Mouse (Mus musculus): ENCODE measurements around the gene Crocc. TPM values are rescaled to one million over a fixed set of nuclear protein-coding genes. Genes with fewer than 3 reads are reported as not detected.

Crocc gene
- total and polyA plus RNA-seq, 2 experiments from 2014 or later = 4.2 to 22.0 TPM

GRCm38 (mm10) chr4:140984544-140984943 is 75.8 kb downstream of the Crocc start:
- no peak overlapping the region for H3K4me3 ChIP-seq (ENCODE audit: low read depth, low read length)
- ATAC-seq (ENCODE audit: low FRiP score) (no peak), DNase-seq (ENCODE audit: low spot score) (no peak)
- H3K36me3 ChIP-seq (ENCODE audit: insufficient read depth, low read length) = peaks cover 8% of the 10 kb centered on the region; the same call in 1 of the 2 replicates
- H3K4me2 ChIP-seq (ENCODE audit: low read depth, low read length, poor library complexity, severe bottlenecking) = no peak overlapping the region
- 92% methylated on average over 6 of the region's 6 CpGs for WGBS
- H3K27ac ChIP-seq (ENCODE audit: low read depth, low read length) = no peak overlapping the region
- no peak for TF ChIP-seq CTCF (IDR thresholded peaks at IDR 0.05)
- H3K9me3 ChIP-seq (ENCODE audit: low read length) = no peaks in the 10 kb centered on the region
- H3K4me1 ChIP-seq (ENCODE audit: insufficient read depth, low read length) = peaks cover 6% of the 10 kb centered on the region; the same call in 1 of the 2 replicates
- no peaks in the 10 kb centered on the region for H3K27me3 ChIP-seq (ENCODE audit: insufficient read depth, low read length)
- no peak overlapping the region for H3K9ac ChIP-seq (replicated peaks; ENCODE audit: low read length, poor library complexity, severe bottlenecking)

GRCm38 (mm10) chr4:140983442-140983841 is 76.9 kb downstream of the Crocc start:
- no peak overlapping the region for H3K4me2 ChIP-seq (ENCODE audit: low read depth, low read length, poor library complexity, severe bottlenecking)
- ATAC-seq (ENCODE audit: low FRiP score) = no peak
- H3K4me3 ChIP-seq (ENCODE audit: low read depth, low read length) = no peak overlapping the region
- no peaks in the 10 kb centered on the region for H3K27me3 ChIP-seq (ENCODE audit: insufficient read depth, low read length)
- no peak for TF ChIP-seq CTCF (IDR thresholded peaks at IDR 0.05)
- peak overlapping the region; percentile 51 for H3K27ac ChIP-seq (ENCODE audit: low read depth, low read length)
- no peaks in the 10 kb centered on the region for H3K9me3 ChIP-seq (ENCODE audit: low read length)
- peaks cover 18% of the 10 kb centered on the region for H3K36me3 ChIP-seq (ENCODE audit: insufficient read depth, low read length)
- H3K9ac ChIP-seq (replicated peaks; ENCODE audit: low read length, poor library complexity, severe bottlenecking) = no peak overlapping the region
- no peak for DNase-seq (ENCODE audit: low spot score)
- WGBS = 15% methylated on average over 9 of the region's 9 CpGs
- H3K4me1 ChIP-seq (ENCODE audit: insufficient read depth, low read length) = no peaks in the 10 kb centered on the region

GRCm38 (mm10) chr4:140982808-140983207 is 77.5 kb downstream of the Crocc start:
- H3K27ac ChIP-seq (ENCODE audit: low read depth, low read length) = peak overlapping the region; percentile 51
- peaks cover 20% of the 10 kb centered on the region for H3K36me3 ChIP-seq (ENCODE audit: insufficient read depth, low read length)
- H3K9ac ChIP-seq (replicated peaks; ENCODE audit: low read length, poor library complexity, severe bottlenecking) = no peak overlapping the region
- no peaks in the 10 kb centered on the region for H3K4me1 ChIP-seq (ENCODE audit: insufficient read depth, low read length)
- no peak for TF ChIP-seq CTCF (IDR thresholded peaks at IDR 0.05)
- no peak for DNase-seq (ENCODE audit: low spot score)
- no peak overlapping the region for H3K4me2 ChIP-seq (ENCODE audit: low read depth, low read length, poor library complexity, severe bottlenecking)
- H3K27me3 ChIP-seq (ENCODE audit: insufficient read depth, low read length) = no peaks in the 10 kb centered on the region
- H3K9me3 ChIP-seq (ENCODE audit: low read length) = no peaks in the 10 kb centered on the region
- 54% methylated on average over 4 of the region's 4 CpGs for WGBS
- no peak overlapping the region for H3K4me3 ChIP-seq (ENCODE audit: low read depth, low read length)
- ATAC-seq (ENCODE audit: low FRiP score) = no peak

GRCm38 (mm10) chr4:140981605-140982004 is 78.7 kb downstream of the Crocc start:
- DNase-seq (ENCODE audit: low spot score) (no peak), ATAC-seq (ENCODE audit: low FRiP score) (no peak)
- H3K9me3 ChIP-seq (ENCODE audit: low read length) = no peaks in the 10 kb centered on the region
- H3K27me3 ChIP-seq (ENCODE audit: insufficient read depth, low read length) = no peaks in the 10 kb centered on the region
- WGBS = 98% methylated on average over 2 of the region's 2 CpGs
- no peaks in the 10 kb centered on the region for H3K4me1 ChIP-seq (ENCODE audit: insufficient read depth, low read length)
- no peak overlapping the region for H3K4me2 ChIP-seq (ENCODE audit: low read depth, low read length, poor library complexity, severe bottlenecking)
- no peak overlapping the region for H3K4me3 ChIP-seq (ENCODE audit: low read depth, low read length)
- no peak overlapping the region for H3K9ac ChIP-seq (replicated peaks; ENCODE audit: low read length, poor library complexity, severe bottlenecking)
- H3K36me3 ChIP-seq (ENCODE audit: insufficient read depth, low read length) = peaks cover 27% of the 10 kb centered on the region
- TF ChIP-seq CTCF (IDR thresholded peaks at IDR 0.05) = peak; percentile 47
- no peak overlapping the region for H3K27ac ChIP-seq (ENCODE audit: low read depth, low read length)

GRCm38 (mm10) chr4:140977886-140978692 is 82.3 kb downstream of the Crocc start:
- Histone ChIP-seq H3K27me3 (ENCODE audit: insufficient read depth, low read length) (no peaks in the 10 kb centered on the region), H3K27ac (ENCODE audit: low read depth, low read length) (no peak overlapping the region), H3K36me3 (ENCODE audit: insufficient read depth, low read length) (peaks cover 57% of the 10 kb centered on the region), H3K4me1 (ENCODE audit: insufficient read depth, low read length) (no peaks in the 10 kb centered on the region), H3K4me2 (ENCODE audit: low read depth, low read length, poor library complexity, severe bottlenecking) (no peak overlapping the region), H3K9ac (replicated peaks; ENCODE audit: low read length, poor library complexity, severe bottlenecking) (no peak overlapping the region), H3K4me3 (ENCODE audit: low read depth, low read length) (no peak overlapping the region), H3K9me3 (ENCODE audit: low read length) (no peaks in the 10 kb centered on the region)
- no peak for TF ChIP-seq CTCF (IDR thresholded peaks at IDR 0.05)
- no peak for ATAC-seq (ENCODE audit: low FRiP score)
- DNase-seq (ENCODE audit: low spot score) = no peak
- 94% methylated on average over 14 of the region's 14 CpGs for WGBS

GRCm38 (mm10) chr4:140977278-140977677 is 83.1 kb downstream of the Crocc start:
- Histone ChIP-seq H3K4me3 (ENCODE audit: low read depth, low read length) (no peak overlapping the region), H3K4me1 (ENCODE audit: insufficient read depth, low read length) (no peaks in the 10 kb centered on the region), H3K36me3 (ENCODE audit: insufficient read depth, low read length) (peaks cover 65% of the 10 kb centered on the region), H3K27me3 (ENCODE audit: insufficient read depth, low read length) (no peaks in the 10 kb centered on the region), H3K9me3 (ENCODE audit: low read length) (no peaks in the 10 kb centered on the region), H3K9ac (replicated peaks; ENCODE audit: low read length, poor library complexity, severe bottlenecking) (no peak overlapping the region), H3K4me2 (ENCODE audit: low read depth, low read length, poor library complexity, severe bottlenecking) (no peak overlapping the region), H3K27ac (ENCODE audit: low read depth, low read length) (no peak overlapping the region)
- no peak for ATAC-seq (ENCODE audit: low FRiP score)
- 91% methylated on average over 10 of the region's 10 CpGs for WGBS
- TF ChIP-seq CTCF (IDR thresholded peaks at IDR 0.05) = no peak
- no peak for DNase-seq (ENCODE audit: low spot score)
